Mouse (Mus musculus) MEL (cell line): ENCODE data around the gene Lrrc4b. TPM values are rescaled to one million over a fixed set of nuclear protein-coding genes. Genes with fewer than 3 reads are reported as not detected.

Experiments
- DNase-seq: peaks from one replicate; pipeline ENCODE4 v3.0.0; 2011; ENCODE audit warnings: low read depth, low spot score
- H3K27ac ChIP-seq: 2 replicates; pipeline ENCODE4 v1.5.1; 2012; ENCODE audit warnings: low read depth, mild to moderate bottlenecking, control low read depth, low read length, moderate library complexity; ENCODE audit not compliant: control insufficient read depth
- H3K27me3 ChIP-seq, 2 experiments: fragments of 150-350 bp in 1 of 2; sonication (generic) in 1 of 2; 2 replicates each; pipeline ENCODE4 v1.6.1; 2012; ENCODE audit warnings: low read length in 2 of 2, mild to moderate bottlenecking in 2 of 2, improper control_type of control experiment in 1 of 2, moderate library complexity in 1 of 2; ENCODE audit not compliant: insufficient read depth in 2 of 2, control insufficient read depth in 1 of 2
- H3K36me3 ChIP-seq, 2 experiments: 2 replicates each; pipeline ENCODE4 v1.6.1; 2012 to 2014; ENCODE audit warnings: low read length in 2 of 2, improper control_type of control experiment in 1 of 2, inconsistent platforms in 1 of 2, mild to moderate bottlenecking in 1 of 2; ENCODE audit not compliant: insufficient read depth in 2 of 2, control insufficient read depth in 1 of 2
- H3K4me1 ChIP-seq, 2 experiments: fragments of 150-350 bp in 1 of 2; sonication (generic) in 1 of 2; 2 replicates each; pipeline ENCODE4 v1.6.1; 2012; ENCODE audit warnings: low read length in 2 of 2, improper control_type of control experiment in 1 of 2, mild to moderate bottlenecking in 1 of 2; ENCODE audit not compliant: insufficient read depth in 2 of 2, control insufficient read depth in 1 of 2
- H3K4me3 ChIP-seq, 2 experiments: fragments of 150-350 bp in 1 of 2; sonication (generic) in 1 of 2; 2 replicates each; pipeline ENCODE4 v1.5.1; 2012; ENCODE audit warnings: low read depth in 2 of 2, low read length in 2 of 2, mild to moderate bottlenecking in 2 of 2, moderate library complexity in 2 of 2, control low read depth in 1 of 2, improper control_type of control experiment in 1 of 2; ENCODE audit not compliant: control insufficient read depth in 1 of 2, insufficient read depth in 1 of 2
- H3K79me2 ChIP-seq: 2 replicates; pipeline ENCODE4 v1.6.1; 2012; ENCODE audit warnings: mild to moderate bottlenecking, low read length, moderate library complexity; ENCODE audit not compliant: control insufficient read depth, poor library complexity, insufficient read depth
- H3K9ac ChIP-seq: 2 replicates; pipeline ENCODE4 v1.6.1; 2012; ENCODE audit warnings: low read depth, mild to moderate bottlenecking, control low read depth, low read length, moderate library complexity; ENCODE audit not compliant: control insufficient read depth, poor library complexity, severe bottlenecking
- H3K9me3 ChIP-seq: fragments of 150-350 bp; sonication (generic); replicated peaks from 2 replicates; pipeline ENCODE4 v1.6.1; 2012; ENCODE audit warnings: mild to moderate bottlenecking, low read length, improper control_type of control experiment, moderate library complexity; ENCODE audit not compliant: insufficient read depth
- BHLHE40 ChIP-seq: IDR thresholded peaks from 2 replicates; pipeline ENCODE4 v1.6.1; 2012; ENCODE audit warnings: low read depth, mild to moderate bottlenecking, inconsistent platforms, low read length, improper control_type of control experiment, borderline replicate concordance
- CTCF ChIP-seq, 3 experiments: IDR thresholded peaks in 2 of 3; conservative IDR thresholded peaks in 1 of 3; 2 replicates each; pipeline ENCODE4 v1.5.1; 2011 to 2012; ENCODE audit warnings: low read length in 3 of 3, low read depth in 2 of 3, mild to moderate bottlenecking in 2 of 3, improper control_type of control experiment in 1 of 3, inconsistent platforms in 1 of 3, mixed read lengths in 1 of 3, moderate library complexity in 1 of 3; ENCODE audit not compliant: control insufficient read depth in 1 of 3, insufficient read depth in 1 of 3, poor library complexity in 1 of 3, severe bottlenecking in 1 of 3
- EP300 ChIP-seq, 2 experiments: IDR thresholded peaks; 2 replicates each; pipeline ENCODE4 v1.6.1; 2011; ENCODE audit warnings: improper control_type of control experiment in 2 of 2, low read length in 2 of 2, low read depth in 1 of 2, mild to moderate bottlenecking in 1 of 2
- ETS1 ChIP-seq: IDR thresholded peaks from 2 replicates; pipeline ENCODE4 v1.6.1; 2012; ENCODE audit warnings: low read depth, mild to moderate bottlenecking, inconsistent platforms, low read length, improper control_type of control experiment, moderate library complexity
- GATA1 ChIP-seq: IDR thresholded peaks from 2 replicates; pipeline ENCODE4 v1.6.1; 2011; ENCODE audit warnings: low read depth, low read length, improper control_type of control experiment
- HCFC1 ChIP-seq: IDR thresholded peaks from 2 replicates; pipeline ENCODE4 v1.6.1; 2012; ENCODE audit warnings: low read depth, mild to moderate bottlenecking, inconsistent platforms, low read length, improper control_type of control experiment, moderate library complexity
- KAT2A ChIP-seq: conservative IDR thresholded peaks from 2 replicates; pipeline ENCODE4 v1.6.1; 2012; ENCODE audit warnings: low read depth, low read length, improper control_type of control experiment, inconsistent platforms
- MAFK ChIP-seq: IDR thresholded peaks from 2 replicates; pipeline ENCODE4 v1.6.1; 2011; ENCODE audit warnings: low read depth, mild to moderate bottlenecking, low read length, improper control_type of control experiment, borderline replicate concordance
- MAZ ChIP-seq: IDR thresholded peaks from 2 replicates; pipeline ENCODE4 v1.6.1; 2012; ENCODE audit warnings: low read depth, mild to moderate bottlenecking, inconsistent platforms, low read length, improper control_type of control experiment
- MXI1 ChIP-seq: IDR thresholded peaks from 2 replicates; pipeline ENCODE4 v1.6.1; 2011; ENCODE audit warnings: mild to moderate bottlenecking, low read depth, low read length, improper control_type of control experiment
- MYB ChIP-seq: IDR thresholded peaks from 2 replicates; pipeline ENCODE4 v1.6.1; 2011; ENCODE audit warnings: mild to moderate bottlenecking, low read depth, low read length, improper control_type of control experiment
- NELFE ChIP-seq: IDR thresholded peaks from 2 replicates; pipeline ENCODE4 v1.6.1; 2011; ENCODE audit warnings: low read depth, low read length, improper control_type of control experiment
- POLR2AphosphoS5 ChIP-seq: IDR thresholded peaks from 2 replicates; pipeline ENCODE4 v1.6.1; 2012; ENCODE audit warnings: low read depth, borderline replicate concordance, mild to moderate bottlenecking, inconsistent platforms, low read length, moderate library complexity, mixed read lengths
- RAD21 ChIP-seq: IDR thresholded peaks from 2 replicates; pipeline ENCODE4 v1.6.1; 2011; ENCODE audit warnings: mild to moderate bottlenecking, low read depth, low read length, improper control_type of control experiment
- RCOR1 ChIP-seq: IDR thresholded peaks from 2 replicates; pipeline ENCODE4 v1.6.1; 2012; ENCODE audit warnings: low read depth, mild to moderate bottlenecking, inconsistent platforms, low read length, improper control_type of control experiment
- TBP ChIP-seq: IDR thresholded peaks from 2 replicates; pipeline ENCODE4 v1.8.0; 2011; ENCODE audit warnings: low read depth, low read length, improper control_type of control experiment
- USF1 ChIP-seq: IDR thresholded peaks from 2 replicates; pipeline ENCODE4 v1.6.1; 2014; ENCODE audit warnings: low read depth, mild to moderate bottlenecking, inconsistent platforms, low read length, improper control_type of control experiment, moderate library complexity
- USF2 ChIP-seq, 2 experiments: IDR thresholded peaks; 2 replicates each; pipeline ENCODE4 v1.6.1; 2011 to 2012; ENCODE audit warnings: improper control_type of control experiment in 2 of 2, low read length in 2 of 2, borderline replicate concordance in 1 of 2, inconsistent platforms in 1 of 2, low read depth in 1 of 2, mild to moderate bottlenecking in 1 of 2; ENCODE audit not compliant: insufficient read depth in 1 of 2
- ZKSCAN1 ChIP-seq: IDR thresholded peaks from 2 replicates; pipeline ENCODE4 v1.6.1; 2012; ENCODE audit warnings: low read depth, mild to moderate bottlenecking, inconsistent platforms, low read length, improper control_type of control experiment, moderate library complexity
- ZMIZ1 ChIP-seq: IDR thresholded peaks from 2 replicates; pipeline ENCODE4 v1.6.1; 2012; ENCODE audit warnings: low read depth, mild to moderate bottlenecking, inconsistent platforms, low read length, improper control_type of control experiment, moderate library complexity
- polyA plus RNA-seq, 2 experiments: library from polyadenylated mRNA; stranded (reverse) in 1 of 2; unstranded in 1 of 2; fragments of >175 nt in 1 of 2; fragments of >200 nt in 1 of 2; gene quantifications; 2 replicates each; pipeline versions ENCODE4 v1.2.1 to v1.2.4; 2012; ENCODE audit warnings: low replicate concordance in 2 of 2, low read depth in 1 of 2; ENCODE audit not compliant: insufficient read length in 2 of 2, insufficient read depth in 1 of 2, missing spikeins in 1 of 2
- total RNA-seq: library from RNA; depleted of rRNA; stranded (reverse); fragments of 300-350 nt; gene quantifications from 2 replicates; pipeline ENCODE4 v1.2.3, GENCODE M21; 2012

The Lrrc4b gene
- total and polyA plus RNA-seq, 3 experiments: 0.58 to 4.4 TPM; not detected in 1

DNA sequence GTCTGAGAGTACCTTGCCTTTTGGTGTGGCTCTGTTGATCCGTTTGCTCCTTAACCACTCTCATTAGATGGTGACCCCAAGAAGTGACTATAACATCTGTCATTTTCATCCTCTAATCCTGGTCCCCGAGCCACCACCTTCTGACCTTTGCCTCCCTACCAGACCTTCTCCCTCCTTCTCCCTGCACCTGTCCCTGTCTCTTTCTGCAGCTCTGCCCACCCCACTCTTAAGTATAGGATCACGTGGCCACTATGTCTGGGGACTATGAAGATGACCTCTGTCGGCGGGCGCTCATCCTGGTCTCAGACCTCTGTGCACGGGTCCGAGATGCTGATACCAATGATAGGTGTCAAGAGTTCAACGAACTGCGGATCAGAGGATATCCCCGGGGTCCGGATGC, 43.1 kb upstream of the Lrrc4b start, which contains the start of gene 1700008O03Rik:
TSS of gene 1700008O03Rik (minus strand) at position 101 of the 400 bp plus-strand sequence.
- Histone ChIP-seq H3K9me3 (no peaks in the 10 kb centered on the region), H3K4me3 (no peak within 1 kb of the TSS), H3K27me3 (peaks cover 0 to 1% of the 10 kb centered on the region in 2 experiments; a peak in 1 of 4 replicates), H3K79me2 (no peaks in the 10 kb centered on the region), H3K4me1 (no peaks in the 10 kb centered on the region), H3K27ac (no peak within 1 kb of the TSS), H3K9ac (no peak within 1 kb of the TSS), H3K36me3 (no peaks in the 10 kb centered on the region)
- no peak for TF ChIP-seq RAD21
- TF ChIP-seq USF1: no peak
- no peak for TF ChIP-seq MXI1
- DNase-seq: no peak

DNA sequence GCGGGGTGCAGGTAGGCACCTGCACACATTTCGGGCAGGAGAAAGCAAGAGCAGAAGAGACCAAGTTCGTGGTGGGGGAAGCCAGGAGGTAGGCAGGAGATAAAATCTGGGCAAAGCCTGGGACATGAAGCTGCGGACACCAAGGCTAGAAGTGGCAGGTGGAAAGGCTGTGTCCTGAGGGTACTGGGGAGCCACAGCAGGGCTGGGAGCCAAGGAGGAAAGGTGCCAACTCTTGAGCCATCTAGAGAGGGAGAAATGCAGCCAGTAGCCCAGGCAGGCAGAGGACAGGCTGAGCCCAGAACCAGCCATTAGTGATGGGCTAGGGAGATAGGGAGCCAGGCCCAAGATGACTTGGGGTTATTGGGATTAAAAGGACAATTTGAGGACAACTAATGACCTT, 37.0 kb upstream of the Lrrc4b start:
- H3K27me3 ChIP-seq: no peaks in the 10 kb centered on the region
- TF ChIP-seq TBP: no peak
- TF ChIP-seq USF2 (IDR thresholded peaks at IDR 0.05; ENCODE audit: borderline replicate concordance in 1 of 2, insufficient read depth in 1 of 2, low read depth in 1 of 2, low read length in 2 of 2): no peak
- no peak for TF ChIP-seq MYB
- TF ChIP-seq CTCF (IDR thresholded peaks at IDR 0.05 in 2 of 3, conservative IDR thresholded peaks at IDR 0.05 in 1 of 3; ENCODE audit: control insufficient read depth in 1 of 3, insufficient read depth in 1 of 3, low read depth in 2 of 3, low read length in 3 of 3, poor library complexity in 1 of 3, severe bottlenecking in 1 of 3): no peak
- TF ChIP-seq MAFK: no peak
- no peak for TF ChIP-seq GATA1
- no peak for TF ChIP-seq ZKSCAN1
- TF ChIP-seq ETS1: no peak
- no peak for TF ChIP-seq MAZ
- no peak for TF ChIP-seq RCOR1
- TF ChIP-seq MXI1: no peak
- TF ChIP-seq ZMIZ1: no peak
- TF ChIP-seq RAD21: no peak
- no peak overlapping the region for H3K9ac ChIP-seq
- H3K36me3 ChIP-seq: no peaks in the 10 kb centered on the region
- no peak for DNase-seq
- H3K4me3 ChIP-seq: no peak overlapping the region
- no peaks in the 10 kb centered on the region for H3K79me2 ChIP-seq
- H3K9me3 ChIP-seq: no peaks in the 10 kb centered on the region
- no peaks in the 10 kb centered on the region for H3K4me1 ChIP-seq
- no peak overlapping the region for H3K27ac ChIP-seq

DNA sequence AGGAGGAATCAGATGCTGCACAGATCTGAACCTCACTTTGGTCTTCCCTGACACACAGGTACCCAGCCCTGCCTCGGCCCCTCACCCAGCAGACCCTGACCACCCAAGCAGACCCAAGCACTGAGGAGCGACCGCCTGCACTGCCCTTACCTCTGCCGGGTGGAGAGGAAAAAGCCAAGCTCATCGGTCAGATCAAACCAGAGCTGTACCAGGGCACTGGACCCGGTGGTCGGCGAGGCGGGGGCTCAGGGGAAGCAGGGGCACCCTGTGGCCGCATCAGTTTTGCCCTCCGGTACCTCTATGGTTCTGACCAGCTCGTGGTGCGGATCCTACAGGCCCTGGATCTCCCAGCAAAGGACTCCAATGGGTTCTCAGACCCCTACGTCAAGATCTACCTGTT, 36.5 kb upstream of the Lrrc4b start:
- no peak for TF ChIP-seq NELFE
- no peak for TF ChIP-seq MAFK
- TF ChIP-seq TBP: no peak
- no peak for TF ChIP-seq POLR2AphosphoS5
- TF ChIP-seq ZKSCAN1: no peak
- no peak for TF ChIP-seq EP300 (IDR thresholded peaks at IDR 0.05; ENCODE audit: low read depth in 1 of 2, low read length in 2 of 2)
- no peak for TF ChIP-seq GATA1
- no peak for TF ChIP-seq BHLHE40
- no peak for TF ChIP-seq ETS1
- no peak for TF ChIP-seq HCFC1
- TF ChIP-seq KAT2A: no peak
- TF ChIP-seq RAD21: no peak
- Histone ChIP-seq H3K9ac (no peak overlapping the region), H3K4me3 (no peak overlapping the region), H3K36me3 (no peaks in the 10 kb centered on the region), H3K9me3 (no peaks in the 10 kb centered on the region), H3K79me2 (no peaks in the 10 kb centered on the region), H3K27me3 (no peaks in the 10 kb centered on the region), H3K4me1 (no peaks in the 10 kb centered on the region), H3K27ac (no peak overlapping the region)
- no peak for DNase-seq
